Mouse (Mus musculus) right cerebral cortex, postnatal 25 days (tissue): ENCODE results near the gene Rps18.

Source experiments
- DNase-seq: peaks from one replicate; pipeline ENCODE4 v3.0.0; 2022

Gene Rps18

GRCm38 (mm10) chr17:33941381-33941780, 14.4 kb downstream of the Rps18 start:
- DNase-seq, result no peak

DNA sequence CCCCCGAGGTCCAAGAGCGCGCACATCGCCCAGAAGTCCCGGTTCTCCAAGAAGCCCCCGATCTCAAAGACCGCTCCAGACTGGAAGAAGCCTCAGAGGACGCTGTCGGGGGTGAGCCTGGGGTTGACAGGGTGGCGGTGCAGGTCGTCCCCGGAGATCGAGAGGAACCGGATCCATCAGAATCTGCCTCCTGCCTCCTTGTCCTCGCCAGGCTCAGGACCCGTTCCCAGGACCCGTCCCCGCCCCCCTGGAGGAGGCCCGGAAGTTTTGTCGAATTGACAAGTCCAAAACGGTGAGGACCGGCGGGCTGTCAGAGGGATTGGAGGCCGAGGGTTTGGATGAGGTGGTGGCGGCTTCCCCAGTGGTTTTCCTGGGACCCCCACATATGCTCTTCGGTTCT, 14.8 kb downstream of the Rps18 start:
- DNase-seq, result no peak

DNA sequence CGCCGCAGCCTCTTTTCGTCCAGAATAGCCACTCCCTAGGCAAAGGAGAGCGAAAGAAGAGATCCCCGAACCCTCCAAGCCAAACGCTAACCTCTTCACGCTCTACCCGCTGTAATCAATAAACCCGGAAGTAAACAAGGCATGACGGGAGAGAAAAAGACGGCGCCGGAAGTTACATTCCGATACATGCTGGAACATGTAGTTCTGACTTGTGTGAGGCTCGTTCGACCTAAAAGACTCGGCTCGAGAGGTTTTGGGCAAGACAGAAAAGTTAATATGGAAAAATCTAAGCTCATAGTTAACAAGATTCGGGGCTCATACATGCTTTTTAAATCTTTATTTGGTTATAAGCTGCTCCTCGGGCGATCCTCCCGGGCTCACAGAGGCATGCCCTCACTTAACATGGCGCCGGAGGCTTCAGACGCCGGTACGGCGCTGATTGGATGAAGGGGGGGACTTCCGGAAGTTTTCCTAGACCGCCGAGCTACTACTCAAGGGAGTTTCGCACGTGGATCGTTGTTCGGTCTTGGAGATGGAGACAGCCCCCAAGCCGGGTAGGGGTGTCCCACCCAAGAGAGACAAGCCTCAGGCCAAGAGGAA, 15.5 kb downstream of the Rps18 start, which contains the start of the genes Pfdn6 and Wdr46:
Gene Pfdn6, minus strand, starts transcription at position 138 of the 600 bp plus-strand sequence.
Gene Wdr46, plus strand, starts transcription at position 455 of the 600 bp plus-strand sequence.
- DNase-seq, result peak; percentile 85

DNA sequence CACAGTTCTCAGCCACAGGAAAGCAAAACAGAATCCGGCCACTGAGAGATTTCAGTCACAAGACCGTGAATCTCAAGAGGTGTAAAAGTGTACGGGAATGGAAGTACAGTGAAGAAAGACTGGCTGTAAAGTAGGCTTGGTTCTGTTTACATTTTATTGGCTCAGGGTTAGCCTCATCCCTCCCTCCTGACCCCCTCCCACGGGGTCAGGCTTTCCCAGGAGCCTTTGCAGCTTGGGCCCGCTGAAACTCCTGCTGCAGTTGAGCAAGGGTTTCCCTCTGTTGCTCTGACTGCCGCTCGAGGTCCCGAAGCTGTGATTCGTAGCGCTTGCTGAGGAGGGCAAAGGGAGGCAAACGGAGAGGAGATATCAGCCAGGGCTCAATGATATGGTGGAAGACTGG, 17.0 kb downstream of the Rps18 start:
- DNase-seq, result no peak

- DNase-seq, result no peak
Measured at GRCm38 (mm10) chr17:33936993-33937392, 18.8 kb downstream of the Rps18 start.

- DNase-seq, result no peak
Measured at GRCm38 (mm10) chr17:33935422-33936055, 20.3 kb downstream of the Rps18 start.

DNA sequence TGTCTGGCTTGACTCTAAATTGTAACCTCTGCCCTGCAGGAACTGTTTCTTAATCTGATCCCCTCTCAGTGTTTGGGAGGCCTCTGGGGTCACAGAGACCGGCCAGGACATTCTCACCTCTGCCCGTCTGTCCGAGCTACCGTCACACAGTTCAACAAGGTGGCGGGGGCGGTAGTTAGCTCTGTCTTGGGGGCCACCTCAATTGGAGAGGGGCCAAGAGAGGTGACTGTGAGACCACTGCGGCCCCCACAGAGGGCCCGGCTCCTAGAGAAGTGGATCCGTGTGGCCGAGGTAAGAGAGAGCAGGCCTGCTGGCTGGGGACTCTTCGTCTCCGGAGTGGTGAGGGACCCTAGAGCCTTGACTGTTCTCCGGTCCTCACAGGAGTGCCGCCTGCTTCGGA, 22.8 kb downstream of the Rps18 start:
- no peak for DNase-seq

DNA sequence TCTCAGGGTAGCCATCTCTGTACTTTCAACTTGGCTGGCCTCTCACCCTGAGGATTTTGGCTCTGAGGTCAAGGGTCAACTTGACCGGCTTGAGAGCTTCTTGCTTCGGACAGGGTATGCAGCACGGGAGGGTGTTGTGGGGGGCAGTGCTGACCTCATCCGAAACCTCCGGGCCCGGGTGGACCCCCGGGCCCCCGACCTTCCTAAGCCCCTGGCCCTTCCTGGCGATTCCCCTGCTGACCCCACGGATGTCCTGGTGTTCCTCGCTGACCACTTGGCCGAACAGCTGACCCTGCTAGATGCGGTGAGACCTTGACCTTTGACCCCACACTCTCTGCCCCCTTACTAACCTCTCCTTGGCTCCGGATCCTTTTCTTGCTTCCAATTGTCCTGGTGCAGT, 23.4 kb downstream of the Rps18 start:
- no peak for DNase-seq

- no peak for DNase-seq
Measured at GRCm38 (mm10) chr17:33931947-33932346, 23.9 kb downstream of the Rps18 start.

- DNase-seq, result no peak
Measured at GRCm38 (mm10) chr17:33931159-33931866, 24.5 kb downstream of the Rps18 start.

GRCm38 (mm10) chr17:33930280-33931158, 25.3 kb downstream of the Rps18 start:
- DNase-seq, result peak; percentile 73

GRCm38 (mm10) chr17:33929371-33930279, 26.2 kb downstream of the Rps18 start, which contains the start of gene Rgl2:
Gene Rgl2 (plus strand): TSS chr17:33929543.
- DNase-seq, result peak; percentile 93

DNA sequence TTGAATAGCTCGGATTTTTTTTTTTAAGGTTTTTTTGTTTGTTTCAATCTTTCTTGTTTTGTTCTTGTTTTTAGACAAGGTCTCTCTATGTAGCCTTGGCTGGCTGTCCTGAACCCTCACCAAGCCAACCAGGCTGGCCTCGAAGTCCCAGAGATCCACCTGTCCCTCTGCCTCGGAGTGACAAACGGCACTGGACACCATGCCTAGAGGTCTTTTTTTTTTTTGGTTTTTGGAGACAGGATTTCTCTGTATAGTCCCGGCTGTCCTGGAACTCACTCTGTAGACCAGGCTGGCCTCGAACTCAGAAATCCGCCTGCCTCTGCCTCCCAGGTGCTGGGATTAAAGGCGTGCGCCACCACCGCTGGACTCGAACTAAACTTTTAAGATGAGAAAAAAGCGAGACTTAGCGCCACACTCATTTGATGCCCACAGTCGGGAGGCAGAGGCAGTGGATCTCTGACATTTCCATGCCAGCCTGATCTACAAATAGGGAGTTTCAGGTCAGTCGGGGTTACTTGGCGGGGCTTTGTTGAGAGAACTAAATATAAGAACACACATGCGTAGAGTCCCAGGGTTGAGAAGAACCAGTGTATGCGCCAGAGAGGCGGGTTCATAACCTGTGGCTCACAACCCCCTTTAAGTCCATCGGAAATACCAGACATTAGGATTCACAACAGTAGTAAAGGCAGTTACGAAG, 27.4 kb downstream of the Rps18 start:
- DNase-seq, result no peak

GRCm38 (mm10) chr17:33926207-33926932, 29.4 kb downstream of the Rps18 start:
- no peak for DNase-seq

- DNase-seq, result no peak
Measured at GRCm38 (mm10) chr17:33925406-33926116, 30.2 kb downstream of the Rps18 start.

- no peak for DNase-seq
Measured at GRCm38 (mm10) chr17:33924577-33925283, 31.1 kb downstream of the Rps18 start.

- no peak for DNase-seq
Measured at GRCm38 (mm10) chr17:33921361-33921760, 34.4 kb downstream of the Rps18 start.

DNA sequence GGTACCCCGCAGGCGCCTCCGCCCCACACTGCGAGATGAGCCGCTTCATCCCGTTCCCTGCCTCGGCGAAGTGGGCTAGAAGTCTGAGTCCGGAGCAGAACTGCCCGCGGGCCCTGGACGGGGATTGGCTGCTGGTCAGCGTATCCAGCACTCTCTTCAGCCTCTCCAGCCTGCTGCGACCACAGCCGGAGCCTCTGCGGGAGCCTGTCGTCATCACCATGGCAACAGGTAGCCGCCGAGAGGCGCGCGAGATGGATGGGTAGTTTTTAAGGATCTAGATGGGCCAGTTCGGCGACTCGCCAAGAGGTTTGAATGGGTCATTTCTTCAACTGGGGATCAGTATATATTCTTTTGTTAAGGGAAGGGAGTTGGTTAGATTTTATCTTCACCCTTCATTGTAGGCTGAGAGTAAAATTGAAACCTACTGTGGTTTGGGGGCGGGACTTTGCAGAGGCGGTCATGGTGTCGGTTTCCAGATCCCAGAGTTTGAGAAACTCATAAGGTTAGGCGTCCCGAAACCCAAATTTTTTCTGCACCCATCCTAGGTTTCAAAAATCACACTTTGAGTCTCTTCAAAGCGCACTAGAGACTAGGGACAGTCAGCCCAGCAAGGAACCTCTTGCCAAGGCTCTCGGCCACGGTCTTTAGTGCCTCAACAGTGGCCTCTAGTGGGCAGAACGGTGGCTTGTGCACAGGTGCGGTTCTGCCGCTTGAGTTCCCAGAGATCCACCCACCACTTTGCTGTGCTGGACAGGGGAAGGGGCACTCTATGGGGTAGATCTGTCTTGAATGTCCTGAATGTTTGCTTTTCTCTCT, 35.3 kb downstream of the Rps18 start:
- DNase-seq, result peak; percentile 75
